In genomic region chr3:41108306-41108785, GRCm38 (mm10) we compare ENCODE assay signal across 11 mouse cellular contexts. TPM values are rescaled to one million over a fixed set of nuclear protein-coding genes. Genes with fewer than 3 reads are reported as not detected.
DNase-seq lines count a peak whose midpoint lies in the region; ATAC-seq and TF ChIP-seq lines count a peak whose summit lies in the region.
"Had no signal": no experiment of that assay in that cellular context is flagged by ENCODE, and none has a peak within 500 bp of the region (broad histone marks: within the 10 kb centered on the region; RNA-seq: fewer than 3 reads in every experiment).

No protein-coding gene starts in this region.

- peak overlapping the region; percentile 29; the same call in 1 of the 2 replicates for H3K4me2 ChIP-seq in heart, embryonic 13.5 days
- peak overlapping the region; percentile 19; the same call in 1 of the 2 replicates for H3K4me2 ChIP-seq in lung, embryonic 14.5 days

- no peak overlapping the region for H3K4me3 ChIP-seq in heart, embryonic 13.5 days
- no peak overlapping the region for H3K4me3 ChIP-seq in lung, embryonic 14.5 days (ENCODE audit: low read depth, low read length)
- no peak overlapping the region for H3K4me3 ChIP-seq in limb, embryonic 10.5 days

- no peaks in the 10 kb centered on the region for H3K36me3 ChIP-seq in heart, embryonic 13.5 days
- no peaks in the 10 kb centered on the region for H3K36me3 ChIP-seq in lung, embryonic 14.5 days (ENCODE audit: insufficient read depth)
- no peaks in the 10 kb centered on the region for H3K36me3 ChIP-seq in limb, embryonic 10.5 days

- WGBS in heart, embryonic 13.5 days, result 21% methylated on average over 6 of the region's 6 CpGs
- 8% methylated on average over 6 of the region's 6 CpGs for WGBS in lung, embryonic 14.5 days
- 68% methylated on average over 6 of the region's 6 CpGs for WGBS in limb, embryonic 10.5 days

- no peaks in the 10 kb centered on the region for H3K27me3 ChIP-seq in heart, embryonic 13.5 days (replicated peaks)
- H3K27me3 ChIP-seq in lung, embryonic 14.5 days (ENCODE audit: insufficient read depth, low read length), result no peaks in the 10 kb centered on the region
- no peaks in the 10 kb centered on the region for H3K27me3 ChIP-seq in limb, embryonic 10.5 days (ENCODE audit: low read depth, poor library complexity, severe bottlenecking)

- ATAC-seq in CD4-positive, CD25-positive, alpha-beta regulatory T cell, adult 4 months, result peak; percentile 45
- ATAC-seq in heart, embryonic 13.5 days (ENCODE audit: extremely low read depth, insufficient number of reproducible peaks, low FRiP score, low TSS enrichment), result no peak
- ATAC-seq in lung, embryonic 14.5 days (ENCODE audit: insufficient read depth), result 0 out of 2 replicates have a peak, but pooled peaks have one; percentile 44

- peak; percentile 78 for DNase-seq in heart, adult 11 months
- DNase-seq in heart, adult 9 months (ENCODE audit: low spot score in 2 of 2), result no peak
- peak; percentile 60 for DNase-seq in lung, embryonic 14.5 days
- DNase-seq in limb, embryonic 10.5 days (ENCODE audit: low spot score), result no peak
- DNase-seq in spleen, postnatal 36 days (ENCODE audit: low spot score in 2 of 2), result no peak
- no peak for DNase-seq in testis, postnatal 14 days (ENCODE audit: low spot score)
- DNase-seq: cerebellum, adult 9-10 months; layer of hippocampus, postnatal 36 days; midbrain, embryonic 14.5 days had no signal

- no peak for TF ChIP-seq CTCF in lung, embryonic 14.5 days (IDR thresholded peaks at IDR 0.05; ENCODE audit: low read depth)

- H3K9ac ChIP-seq in heart, embryonic 13.5 days, result no peak overlapping the region
- no peak overlapping the region for H3K9ac ChIP-seq in lung, embryonic 14.5 days

- H3K9me3 ChIP-seq in heart, embryonic 13.5 days, result no peaks in the 10 kb centered on the region
- no peaks in the 10 kb centered on the region for H3K9me3 ChIP-seq in lung, embryonic 14.5 days (ENCODE audit: low read depth, low read length)
- no peaks in the 10 kb centered on the region for H3K9me3 ChIP-seq in limb, embryonic 10.5 days (replicated peaks)

- H3K27ac ChIP-seq in heart, embryonic 13.5 days (replicated peaks), result no peak overlapping the region
- no peak overlapping the region for H3K27ac ChIP-seq in lung, embryonic 14.5 days (ENCODE audit: low read depth)
- H3K27ac ChIP-seq in limb, embryonic 10.5 days, result no peak overlapping the region

- peaks cover 13% of the 10 kb centered on the region for H3K4me1 ChIP-seq in heart, embryonic 13.5 days
- no peaks in the 10 kb centered on the region for H3K4me1 ChIP-seq in lung, embryonic 14.5 days (ENCODE audit: insufficient read depth)
- no peaks in the 10 kb centered on the region for H3K4me1 ChIP-seq in limb, embryonic 10.5 days

RNA-seq across cellular contexts. Expression of gene Pgrmc2, which starts 25.5 kb away (rescaled TPM):
- polyA plus RNA-seq in CD4-positive, CD25-positive, alpha-beta regulatory T cell, adult 4 months (2017; shearing (Covaris generic)), result 1 to 10 TPM; 3.2 to 4.1 TPM
- polyA plus RNA-seq in heart, embryonic 13.5 days (2015; fragmentation: Nextera tagmentation; extraction: Ambion mirVana), result 43.0 and 44.4 TPM in 2 replicates
- polyA plus RNA-seq in lung, embryonic 14.5 days (2014; fragmentation: Nextera tagmentation; extraction: Ambion mirVana), result 22.1 and 26.5 TPM in 2 replicates
- polyA plus RNA-seq in limb, embryonic 10.5 days (2016; fragmentation: Nextera tagmentation; extraction: Ambion mirVana), result 34.1 and 38.1 TPM in 2 replicates

Comparison
In these comparisons a context has a peak if more than half of its experiments do, and no peak if none do; other contexts are left out.
1. DNase-seq: peak in heart, adult 11 months (single experiment) and lung, embryonic 14.5 days (single experiment); none in heart, adult 9 months (0 of 2), limb, embryonic 10.5 days (single experiment), spleen, postnatal 36 days (0 of 2) and testis, postnatal 14 days (single experiment).